Mouse (Mus musculus) retina, embryonic 14.5 days (tissue): Measurements from ENCODE around the gene Olfr911-ps1.

ENCODE experiments used
- DNase-seq: peaks from one replicate; pipeline ENCODE4 v3.0.0-alpha.2; 2015; ENCODE audit warnings: low spot score

Olfr911-ps1 gene

GRCm38 (mm10) chr9:38521280-38521679 lies at the start of gene Olfr911-ps1:
Gene Olfr911-ps1 (plus strand): TSS chr9:38521580.
- no peak for DNase-seq

GRCm38 (mm10) chr9:38486785-38487184 lies 34.6 kb upstream of the Olfr911-ps1 start, which contains the start of gene Olfr906:
Gene Olfr906 (plus strand): TSS chr9:38487085.
- no peak for DNase-seq

- no peak for DNase-seq
These were observed 25.9 kb upstream of the Olfr911-ps1 start, which contains the start of gene Olfr907 for GRCm38 (mm10) chr9:38495501-38495900. Gene Olfr907 (plus strand): TSS chr9:38495801.

GRCm38 (mm10) chr9:38512353-38512752 lies 9.0 kb upstream of the Olfr911-ps1 start:
- no peak for DNase-seq

- DNase-seq, result no peak
These were observed 16.2 kb downstream of the Olfr911-ps1 start, which contains the start of gene Olfr910 for GRCm38 (mm10) chr9:38537549-38537948. Gene Olfr910 (plus strand): TSS chr9:38537849.
